Mouse (Mus musculus): ENCODE measurements around the gene Sycp2.

GRCm38 (mm10) chr2:178415150-178415448 is 7.6 kb upstream of the Sycp2 start:
- TF ChIP-seq POLR2A (IDR thresholded peaks at IDR 0.05; ENCODE audit: control insufficient read depth, low read depth, low read length) (no peak), CTCF (IDR thresholded peaks at IDR 0.05; ENCODE audit: control insufficient read depth, insufficient read depth, insufficient replicate concordance, low read depth, low read length) (no peak)

All from testis, adult 2 months (tissue).